Mouse (Mus musculus) olfactory bulb, adult 2 months (tissue): Measurements from ENCODE around the gene Rpl18a. TPM values are rescaled to one million over a fixed set of nuclear protein-coding genes. Genes with fewer than 3 reads are reported as not detected.

Experiments
- H3K27ac ChIP-seq: fragments of 200-500 bp; 2 replicates; pipeline ENCODE4 v1.5.1; 2012; ENCODE audit warnings: low read depth, low read length; ENCODE audit not compliant: insufficient read depth
- H3K4me1 ChIP-seq: fragments of 200-500 bp; 2 replicates; pipeline ENCODE4 v1.6.1; 2012; ENCODE audit warnings: low read length; ENCODE audit not compliant: control insufficient read depth, insufficient read depth
- H3K4me3 ChIP-seq: fragments of 200-500 bp; 2 replicates; pipeline ENCODE4 v1.5.1; 2012; ENCODE audit warnings: mild to moderate bottlenecking, low read depth, low read length, moderate library complexity; ENCODE audit not compliant: insufficient read depth
- CTCF ChIP-seq: fragments of 200-500 bp; IDR thresholded peaks from 2 replicates; pipeline ENCODE4 v1.5.1; 2012; ENCODE audit warnings: low read depth, mild to moderate bottlenecking, low read length, moderate library complexity; ENCODE audit not compliant: insufficient read depth
- POLR2A ChIP-seq: fragments of 200-500 bp; IDR thresholded peaks from 2 replicates; pipeline ENCODE4 v1.6.1; 2012; ENCODE audit warnings: mild to moderate bottlenecking, low read depth, low read length, moderate library complexity; ENCODE audit not compliant: insufficient read depth
- WGBS: fragments of 180-500 bp; shearing (Covaris S2); methylation state at CpG from one replicate; pipeline ENCODE4 v1.1.7; 2018; 5-methylcytosine and 5-hydroxymethylcytosine counted together
- polyA plus RNA-seq: library from polyadenylated mRNA; stranded (reverse); fragments of >200 nt; gene quantifications from 2 replicates; pipeline ENCODE4 v1.2.4, GENCODE M21; 2012; ENCODE audit warnings: low replicate concordance; ENCODE audit not compliant: missing spikeins, insufficient read depth, insufficient read length

Gene Rpl18a
- polyA plus RNA-seq, 1 experiment = 776 TPM

DNA sequence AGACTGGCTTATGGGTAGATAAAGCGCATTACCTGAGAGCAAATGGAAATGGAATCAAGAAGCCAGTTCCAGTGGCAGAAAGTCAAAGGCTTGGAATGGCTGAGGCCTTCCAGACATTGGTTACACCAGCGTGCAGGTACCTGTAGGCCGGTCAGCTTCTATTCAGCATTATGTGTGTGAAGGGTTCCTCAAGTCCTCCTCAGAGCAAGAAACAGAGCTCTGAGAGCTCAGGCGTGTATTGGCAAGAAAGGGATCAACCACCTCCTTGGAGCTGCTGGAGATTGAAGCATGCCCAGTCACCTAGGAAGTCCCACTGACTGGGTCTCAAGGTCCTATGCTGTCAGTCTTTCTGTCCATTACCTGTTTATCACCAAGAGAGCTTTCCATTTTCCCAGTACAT lies 28.5 kb upstream of the Rpl18a start:
- TF ChIP-seq CTCF = no peak
- no peak for TF ChIP-seq POLR2A
- H3K4me1 ChIP-seq = no peaks in the 10 kb centered on the region
- WGBS = 97% methylated on average over 4 of the region's 4 CpGs
- H3K27ac ChIP-seq = no peak overlapping the region
- H3K4me3 ChIP-seq = no peak overlapping the region

DNA sequence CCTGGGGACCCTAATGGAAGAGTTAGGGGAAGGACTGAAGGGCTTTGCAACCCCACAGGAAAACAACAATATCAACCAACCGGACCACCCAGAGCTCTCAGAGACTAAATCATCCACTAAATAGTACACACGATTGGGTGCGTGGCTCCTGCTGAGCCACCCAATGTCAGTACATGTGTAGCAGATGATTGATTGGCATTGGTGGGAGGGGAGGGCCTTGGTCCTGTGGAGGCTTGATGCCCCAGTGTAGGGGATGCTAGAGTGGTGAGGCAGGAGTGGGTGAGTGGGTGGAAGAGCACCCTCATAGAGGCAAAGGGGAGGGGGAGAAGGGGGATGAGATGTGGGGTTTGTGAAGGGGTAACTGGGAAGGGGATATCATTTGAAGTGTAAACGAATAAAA lies 26.9 kb upstream of the Rpl18a start:
- WGBS = 79% methylated on average over 4 of the region's 4 CpGs
- H3K4me1 ChIP-seq = no peaks in the 10 kb centered on the region
- no peak overlapping the region for H3K4me3 ChIP-seq
- no peak for TF ChIP-seq POLR2A
- TF ChIP-seq CTCF = no peak
- no peak overlapping the region for H3K27ac ChIP-seq

DNA sequence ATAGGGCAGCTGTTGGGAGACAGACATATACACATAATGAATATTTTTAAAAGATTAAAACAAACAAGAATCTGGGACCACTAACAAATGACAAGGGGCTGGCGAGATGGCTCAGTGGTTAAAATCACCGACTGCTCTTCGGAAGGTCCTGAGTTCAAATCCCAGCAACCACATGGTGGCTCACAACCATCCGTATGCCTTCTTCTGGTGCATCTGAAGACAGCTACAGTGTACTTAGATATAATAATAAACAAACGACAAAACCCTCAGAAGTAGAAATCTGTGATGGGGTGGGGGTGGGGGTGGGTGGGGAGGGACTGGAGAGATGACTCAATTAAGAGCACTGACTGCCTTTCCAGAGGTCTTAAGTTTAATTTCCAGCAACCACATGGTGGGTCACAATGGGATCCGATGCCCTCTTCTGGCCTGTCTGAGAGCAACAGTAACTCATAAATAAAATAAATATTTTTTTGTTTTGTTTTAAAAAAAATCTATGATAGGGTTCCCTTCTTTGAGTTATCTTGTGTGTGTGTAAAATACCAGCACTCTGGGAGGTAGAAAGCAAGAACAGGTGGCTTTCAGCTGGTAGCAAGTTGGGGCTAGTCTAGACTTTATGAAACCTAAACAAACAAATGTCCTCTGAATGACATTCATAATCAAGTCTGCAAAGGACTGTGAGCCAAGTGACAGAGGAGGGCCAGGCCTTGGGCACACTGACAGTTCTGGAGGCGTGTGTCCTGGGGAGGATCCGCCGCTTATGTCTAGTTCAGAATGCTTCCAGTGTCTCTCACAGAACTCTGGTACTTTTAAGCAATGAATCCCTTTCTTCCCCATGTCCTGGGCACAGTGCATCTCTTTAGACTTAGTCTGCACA lies 23.1 kb upstream of the Rpl18a start:
- H3K4me3 ChIP-seq = no peak overlapping the region
- 85% methylated on average over 9 of the region's 9 CpGs for WGBS
- no peak overlapping the region for H3K27ac ChIP-seq
- TF ChIP-seq CTCF (no peak), POLR2A (no peak)
- peaks cover 5% of the 10 kb centered on the region for H3K4me1 ChIP-seq

DNA sequence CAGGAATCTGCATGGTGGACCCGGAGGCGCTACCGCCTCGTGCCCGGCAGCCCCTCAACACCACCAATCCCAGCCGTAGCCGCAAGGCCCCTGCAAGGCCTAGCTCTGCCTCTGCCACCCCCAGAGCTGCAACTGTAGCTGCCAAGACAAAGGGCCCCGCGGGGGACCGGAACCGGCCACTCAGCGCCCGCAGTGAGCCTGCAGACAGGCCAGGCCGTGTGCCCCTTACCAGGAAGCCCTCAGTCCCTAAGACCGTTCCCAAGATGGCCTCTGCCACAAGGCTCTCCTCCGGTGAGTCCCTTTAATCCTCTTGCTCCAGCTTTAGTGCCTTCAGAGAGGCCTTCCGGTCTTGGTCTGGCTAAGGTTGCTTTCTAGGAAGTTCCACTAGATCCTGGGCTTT lies 17.5 kb upstream of the Rpl18a start:
- 93% methylated on average over 17 of the region's 17 CpGs for WGBS
- H3K27ac ChIP-seq = no peak overlapping the region
- peaks cover 33% of the 10 kb centered on the region for H3K4me1 ChIP-seq
- TF ChIP-seq CTCF (no peak), POLR2A (no peak)
- no peak overlapping the region for H3K4me3 ChIP-seq

DNA sequence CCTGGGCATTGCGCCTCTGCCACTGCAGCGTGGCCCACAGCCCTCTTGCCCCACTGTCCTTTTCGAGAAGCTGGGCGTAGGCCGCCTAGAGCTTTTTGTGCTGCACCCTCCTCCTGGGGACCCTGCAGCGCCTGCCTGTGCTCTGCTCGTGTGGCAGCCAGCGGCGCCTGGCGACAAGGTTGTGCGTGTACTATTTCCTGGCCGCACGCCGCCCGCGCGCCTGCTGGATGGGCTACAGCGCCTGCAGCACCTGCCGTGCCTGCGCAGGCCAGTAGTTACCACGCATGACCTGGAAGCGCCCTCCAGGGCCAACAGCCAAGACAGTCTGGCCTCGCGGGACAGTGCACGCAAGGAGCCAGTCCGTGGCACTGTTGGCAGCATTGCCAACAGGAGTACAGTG lies 16.3 kb upstream of the Rpl18a start:
- H3K4me1 ChIP-seq = peaks cover 33% of the 10 kb centered on the region
- no peak overlapping the region for H3K4me3 ChIP-seq
- no peak for TF ChIP-seq POLR2A
- TF ChIP-seq CTCF = no peak
- no peak overlapping the region for H3K27ac ChIP-seq
- 95% methylated on average over 26 of the region's 26 CpGs for WGBS

DNA sequence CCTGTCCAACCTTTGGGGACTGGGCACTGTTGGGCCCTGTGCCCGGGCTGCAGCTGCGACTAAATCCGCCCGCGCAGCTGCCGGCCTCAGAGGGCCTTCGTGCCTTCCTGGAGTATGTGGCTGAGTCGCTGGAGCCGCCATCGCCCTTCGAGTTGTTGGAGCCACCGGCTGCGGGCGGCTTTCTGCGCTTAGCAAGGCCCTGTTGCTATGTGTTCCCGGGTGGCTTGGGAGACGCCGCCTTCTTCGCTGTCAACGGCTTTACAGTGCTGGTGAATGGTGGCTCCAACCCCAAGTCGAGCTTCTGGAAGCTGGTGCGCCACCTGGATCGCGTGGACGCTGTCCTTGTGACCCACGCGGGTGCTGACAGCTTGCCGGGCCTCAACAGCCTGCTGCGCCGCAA lies 15.7 kb upstream of the Rpl18a start:
- H3K4me3 ChIP-seq = no peak overlapping the region
- H3K4me1 ChIP-seq = peaks cover 33% of the 10 kb centered on the region
- no peak for TF ChIP-seq POLR2A
- TF ChIP-seq CTCF = no peak
- H3K27ac ChIP-seq = no peak overlapping the region
- 95% methylated on average over 30 of the region's 30 CpGs for WGBS

DNA sequence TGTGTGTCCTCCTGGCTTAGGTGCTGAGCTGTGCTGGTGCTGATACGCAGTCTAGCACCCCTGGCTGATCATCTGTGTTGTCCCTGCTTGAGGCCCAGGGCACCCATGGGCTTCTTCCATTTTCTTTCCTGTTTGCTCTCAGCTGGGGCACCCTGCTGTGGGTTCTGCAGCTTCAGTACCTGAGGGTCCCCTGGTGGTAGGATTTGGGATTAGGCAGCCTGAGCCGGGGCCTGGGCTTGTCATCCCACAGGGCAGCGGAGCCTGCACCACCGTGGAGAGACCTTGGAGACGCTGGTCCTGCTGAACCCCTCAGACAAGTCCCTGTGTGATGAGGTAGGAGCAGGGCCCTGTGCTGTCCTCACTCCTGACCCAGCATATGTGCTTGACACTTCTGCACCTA lies 14.4 kb upstream of the Rpl18a start:
- Histone ChIP-seq H3K4me3 (no peak overlapping the region), H3K4me1 (peaks cover 38% of the 10 kb centered on the region), H3K27ac (no peak overlapping the region)
- WGBS = 81% methylated on average over 5 of the region's 5 CpGs
- TF ChIP-seq CTCF (no peak), POLR2A (no peak)

DNA sequence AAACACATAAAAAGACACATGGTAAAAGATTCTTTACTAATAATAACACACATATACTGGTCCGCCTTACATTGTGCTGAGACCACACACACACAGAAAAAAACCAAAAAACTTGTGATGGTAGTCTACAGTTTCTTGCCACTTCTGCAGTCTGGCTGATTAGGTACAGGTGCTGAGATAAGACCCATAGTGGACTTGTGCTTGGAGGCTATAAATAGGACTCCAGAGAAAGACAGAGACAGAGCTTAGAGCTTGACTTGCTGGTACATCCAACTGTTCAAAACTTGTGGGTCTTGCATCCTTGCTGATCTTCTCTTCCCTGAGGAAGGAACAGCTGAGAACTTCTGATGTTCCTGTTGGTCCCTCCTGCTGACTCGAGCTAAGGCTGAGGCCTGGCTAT lies 10.3 kb upstream of the Rpl18a start:
- Histone ChIP-seq H3K4me3 (no peak overlapping the region), H3K4me1 (peaks cover 18% of the 10 kb centered on the region), H3K27ac (no peak overlapping the region)
- TF ChIP-seq POLR2A (no peak), CTCF (no peak)
- 84% methylated on average over 2 of the region's 2 CpGs for WGBS

DNA sequence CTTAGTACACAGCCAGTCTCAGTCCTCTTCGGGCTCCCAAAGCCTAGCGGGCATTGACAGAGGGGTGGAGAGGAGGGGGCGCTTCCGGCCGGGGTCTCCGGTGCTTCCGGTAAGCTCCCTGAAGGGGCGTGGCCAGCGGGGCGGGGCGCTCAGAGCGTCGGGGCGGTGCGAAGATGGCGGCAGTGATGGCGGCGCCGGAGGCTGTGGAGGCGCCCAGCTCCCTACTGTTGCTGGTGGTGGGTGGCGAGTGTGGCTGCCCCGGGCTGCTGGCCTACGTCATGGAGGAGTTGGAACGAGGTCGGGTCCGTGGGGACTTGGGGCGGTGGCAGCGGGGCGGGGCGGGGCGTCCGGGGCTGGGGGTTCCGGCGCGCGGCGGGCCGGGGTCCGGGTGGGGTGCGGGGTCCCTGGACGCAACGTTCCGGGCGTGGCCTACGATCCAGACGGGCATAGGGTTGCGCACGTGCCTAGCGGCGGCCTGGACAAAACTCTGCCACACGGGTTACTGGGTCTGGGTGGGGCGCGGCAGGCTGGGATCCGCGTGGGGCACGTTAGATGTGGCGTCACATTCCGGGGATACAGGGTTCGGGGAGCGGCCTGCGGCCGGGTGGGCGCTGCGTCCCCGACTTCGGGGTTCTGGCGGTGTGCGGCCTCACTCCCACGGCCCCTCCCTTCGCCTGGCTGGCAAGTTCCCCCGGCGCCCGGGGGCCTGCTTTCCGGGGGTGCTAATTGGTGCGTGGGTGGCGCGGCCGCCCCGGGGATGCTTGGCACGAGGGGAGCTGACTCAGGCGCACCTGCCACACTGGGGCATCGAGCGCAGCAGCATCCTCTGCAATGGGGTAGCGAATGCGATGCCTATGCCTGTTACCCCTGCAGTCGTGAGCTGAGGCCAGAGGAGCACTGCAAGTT lies 8.9 kb upstream of the Rpl18a start, which contains the start of gene Map1s:
TSS of gene Map1s (plus strand) at position 102 of the 906 bp plus-strand sequence.
- peaks cover 12% of the 10 kb centered on the region for H3K4me1 ChIP-seq
- under 1% methylated on average over 71 of the region's 86 CpGs for WGBS

More for the DNA sequence above, 8.9 kb upstream of the Rpl18a start, which contains the start of gene Map1s:
- Histone ChIP-seq H3K4me3 (peak within 1 kb of the TSS; percentile 95), H3K27ac (peak within 1 kb of the TSS; percentile 86)
- TF ChIP-seq POLR2A (0 out of 2 replicates have a peak, but pooled peaks have one; percentile 8), CTCF (no peak)
